Mouse (Mus musculus): ENCODE measurements around the gene Spdef.

Spdef gene

GRCm38 (mm10) chr17:27725011-27725410, 3.7 kb downstream of the Spdef start:
- DNase-seq (ENCODE audit: low read depth, low spot score), result no peak

GRCm38 (mm10) chr17:27724327-27724726, 4.4 kb downstream of the Spdef start:
- peak; percentile 43 for DNase-seq (ENCODE audit: low read depth, low spot score)

- DNase-seq (ENCODE audit: low read depth, low spot score), result no peak
Measured at GRCm38 (mm10) chr17:27721125-27721664, 7.6 kb downstream of the Spdef start.

- DNase-seq (ENCODE audit: low read depth, low spot score), result no peak
Measured at GRCm38 (mm10) chr17:27720326-27720725, 8.4 kb downstream of the Spdef start.

- DNase-seq (ENCODE audit: low read depth, low spot score), result no peak
Measured at GRCm38 (mm10) chr17:27719663-27720062, 9.1 kb downstream of the Spdef start.

- DNase-seq (ENCODE audit: low read depth, low spot score), result peak; percentile 60
Measured at GRCm38 (mm10) chr17:27718250-27718649, 10.5 kb downstream of the Spdef start.

- DNase-seq (ENCODE audit: low read depth, low spot score), result peak; percentile 91
Measured at GRCm38 (mm10) chr17:27716804-27717203, 12.0 kb downstream of the Spdef start.

GRCm38 (mm10) chr17:27712832-27713231, 15.9 kb downstream of the Spdef start:
- DNase-seq (ENCODE audit: low read depth, low spot score), result no peak

- DNase-seq (ENCODE audit: low read depth, low spot score), result no peak
Measured at GRCm38 (mm10) chr17:27709650-27710049, 19.1 kb downstream of the Spdef start.

GRCm38 (mm10) chr17:27707954-27708661, 20.6 kb downstream of the Spdef start:
- peak; percentile 96 for DNase-seq (ENCODE audit: low read depth, low spot score)

GRCm38 (mm10) chr17:27705661-27706060, 23.1 kb downstream of the Spdef start:
- DNase-seq (ENCODE audit: low read depth, low spot score), result peak; percentile 82

- DNase-seq (ENCODE audit: low read depth, low spot score), result peak; percentile 97
Measured at GRCm38 (mm10) chr17:27703961-27704621, 24.7 kb downstream of the Spdef start.

- DNase-seq (ENCODE audit: low read depth, low spot score), result peak; percentile 69
Measured at GRCm38 (mm10) chr17:27702518-27702917, 26.2 kb downstream of the Spdef start.

- peak; percentile 29 for DNase-seq (ENCODE audit: low read depth, low spot score)
Measured at GRCm38 (mm10) chr17:27701856-27702255, 26.9 kb downstream of the Spdef start.

- DNase-seq (ENCODE audit: low read depth, low spot score), result peak; percentile 30
Measured at GRCm38 (mm10) chr17:27700812-27701211, 27.9 kb downstream of the Spdef start.

GRCm38 (mm10) chr17:27699641-27700244, 29.0 kb downstream of the Spdef start:
- peak; percentile 79 for DNase-seq (ENCODE audit: low read depth, low spot score)

GRCm38 (mm10) chr17:27690993-27691693, 37.6 kb downstream of the Spdef start:
- DNase-seq (ENCODE audit: low read depth, low spot score), result no peak

GRCm38 (mm10) chr17:27686395-27686794, 42.4 kb downstream of the Spdef start:
- DNase-seq (ENCODE audit: low read depth, low spot score), result no peak

- no peak for DNase-seq (ENCODE audit: low read depth, low spot score)
Measured at GRCm38 (mm10) chr17:27685550-27685913, 43.2 kb downstream of the Spdef start.

GRCm38 (mm10) chr17:27684886-27685549, 43.7 kb downstream of the Spdef start:
- DNase-seq (ENCODE audit: low read depth, low spot score), result peak; percentile 83
